Mouse (Mus musculus) bone marrow, adult 2 months (tissue): Measurements from ENCODE around the gene Fnbp1.

Source experiments
- CTCF ChIP-seq: fragments of 200-500 bp; IDR thresholded peaks from 2 replicates; pipeline ENCODE4 v1.5.1; 2011; ENCODE audit warnings: low read length, control low read depth; ENCODE audit not compliant: control insufficient read depth, insufficient read depth
- POLR2A ChIP-seq: fragments of 200-500 bp; IDR thresholded peaks from 2 replicates; pipeline ENCODE4 v1.6.1; 2011; ENCODE audit warnings: low read depth, mild to moderate bottlenecking, control low read depth, low read length, borderline replicate concordance; ENCODE audit not compliant: control insufficient read depth

GRCm38 (mm10) chr2:31161620-31162019, 19.8 kb upstream of the Fnbp1 start:
- TF ChIP-seq POLR2A = no peak
- TF ChIP-seq CTCF = no peak
